Mouse (Mus musculus) MN1 (cell line): ENCODE measurements around the gene Itgav.

Source experiments
- DNase-seq: peaks from one replicate; pipeline ENCODE4 v3.0.0-alpha.2; 2016; ENCODE audit warnings: low spot score

Gene Itgav

GRCm38 (mm10) chr2:83723921-83724826 is at the start of gene Itgav:
Itgav (plus strand) TSS chr2:83724397.
- peak; percentile 83 for DNase-seq

GRCm38 (mm10) chr2:83674421-83674820 is 49.8 kb upstream of the Itgav start:
- no peak for DNase-seq

DNA sequence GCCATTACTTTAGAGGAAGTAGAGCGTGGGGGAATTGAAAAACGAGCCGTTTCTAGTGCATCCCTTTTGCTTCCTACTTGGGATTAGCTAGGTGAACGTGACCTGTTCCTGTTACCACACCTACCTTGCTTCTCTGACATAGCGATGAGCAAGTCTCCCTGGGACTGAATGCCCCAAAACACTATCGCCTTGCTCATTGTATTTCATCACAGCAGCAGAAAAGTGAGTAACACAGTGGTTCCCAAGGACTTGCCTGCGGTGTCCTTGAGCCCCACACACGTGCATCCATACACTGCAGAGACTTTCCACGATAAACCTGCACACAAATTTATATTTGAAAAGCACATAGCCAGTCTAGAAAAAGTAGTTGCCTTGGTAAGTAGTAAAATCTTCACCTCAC is 49.3 kb upstream of the Itgav start:
- DNase-seq, result no peak

- DNase-seq, result no peak
Measured at GRCm38 (mm10) chr2:83675681-83676080, 48.5 kb upstream of the Itgav start.

DNA sequence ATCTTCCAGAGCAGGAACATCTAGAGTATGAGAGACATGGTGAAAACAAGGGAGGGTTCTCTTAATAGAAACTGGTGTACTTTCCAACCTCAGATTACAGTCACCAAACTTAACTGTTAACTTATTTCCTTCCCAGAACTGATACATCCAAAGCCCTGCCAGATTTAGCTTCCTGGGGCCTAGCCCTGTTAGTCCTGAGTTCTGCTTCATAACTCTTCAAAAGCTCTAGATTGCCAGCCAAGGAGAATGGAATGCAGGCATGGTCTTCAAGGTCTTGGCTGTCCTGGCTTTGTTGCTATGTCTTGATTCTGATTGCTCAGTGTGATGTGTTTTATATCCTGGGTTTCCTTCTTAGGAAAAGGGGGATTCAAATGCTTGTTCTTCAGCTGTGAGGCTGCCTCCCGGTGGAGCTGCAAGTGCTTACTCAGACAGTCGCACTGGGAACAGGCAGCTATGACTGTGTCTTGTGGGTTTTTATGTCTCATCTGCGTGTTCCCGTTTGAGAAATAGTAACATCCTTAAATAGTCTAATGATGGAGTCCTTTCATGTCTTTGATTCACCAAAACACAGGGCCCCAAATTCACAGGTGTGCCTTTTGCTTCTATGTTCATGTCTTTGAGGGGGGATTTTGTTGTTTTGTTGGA is 47.8 kb upstream of the Itgav start:
- no peak for DNase-seq

DNA sequence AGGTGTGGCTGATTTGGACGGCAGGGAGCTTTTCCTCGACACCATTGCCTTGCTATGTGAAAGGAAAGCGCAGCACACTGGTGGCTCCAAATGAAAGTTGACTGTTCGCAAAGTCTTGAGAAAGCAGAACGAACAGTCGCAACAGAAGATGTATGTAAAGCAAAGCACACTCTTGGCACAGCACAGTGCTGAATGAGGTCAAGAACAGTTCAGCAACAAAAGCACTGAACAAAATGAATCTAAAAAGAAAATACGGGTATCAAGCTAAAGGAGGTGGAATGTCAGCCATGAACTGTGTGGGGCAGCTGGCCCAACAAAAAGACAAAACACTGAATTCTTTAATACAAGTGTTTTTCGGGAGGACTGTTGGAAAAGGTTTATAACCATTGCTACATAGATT is 42.9 kb upstream of the Itgav start:
- no peak for DNase-seq

DNA sequence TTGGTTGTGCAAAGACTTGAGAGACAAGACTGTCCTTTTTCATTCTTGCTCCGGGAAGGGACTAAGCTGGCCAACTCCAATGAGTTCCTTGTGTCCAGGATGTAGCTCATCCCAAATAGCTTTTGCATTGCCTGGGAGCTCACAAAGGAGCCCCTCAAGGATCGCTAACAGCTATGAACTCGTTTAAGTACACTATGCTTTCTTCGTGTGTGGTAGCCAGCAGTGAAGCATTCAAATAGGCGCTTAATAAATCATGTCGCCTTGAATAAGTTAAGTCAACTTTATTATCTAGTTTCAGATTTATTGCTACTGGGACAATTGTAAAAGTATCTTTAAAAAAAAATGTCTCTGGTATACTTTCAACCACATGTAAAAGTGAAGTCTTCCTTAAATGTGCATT is 42.4 kb upstream of the Itgav start:
- no peak for DNase-seq

DNA sequence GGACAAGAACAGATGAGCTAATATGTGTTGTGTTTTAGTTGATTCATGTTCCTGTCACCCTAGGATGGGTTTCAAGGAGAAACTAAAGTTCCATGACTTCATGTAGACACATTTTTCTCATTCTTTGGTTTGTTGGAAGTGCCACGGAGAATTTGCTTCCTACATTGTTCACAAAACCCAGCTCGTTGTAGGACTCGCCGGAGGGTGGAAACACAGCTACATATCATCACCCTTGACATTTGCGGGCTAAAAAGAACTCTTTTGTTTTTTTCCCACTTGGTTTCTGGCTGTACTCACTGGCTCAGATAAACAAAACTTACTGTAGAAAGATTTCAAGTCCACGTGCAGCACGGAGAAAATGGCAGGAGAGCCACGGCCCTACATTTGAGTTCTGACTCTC is 41.9 kb upstream of the Itgav start:
- DNase-seq, result no peak

GRCm38 (mm10) chr2:83683731-83684519 is 40.3 kb upstream of the Itgav start:
- no peak for DNase-seq

DNA sequence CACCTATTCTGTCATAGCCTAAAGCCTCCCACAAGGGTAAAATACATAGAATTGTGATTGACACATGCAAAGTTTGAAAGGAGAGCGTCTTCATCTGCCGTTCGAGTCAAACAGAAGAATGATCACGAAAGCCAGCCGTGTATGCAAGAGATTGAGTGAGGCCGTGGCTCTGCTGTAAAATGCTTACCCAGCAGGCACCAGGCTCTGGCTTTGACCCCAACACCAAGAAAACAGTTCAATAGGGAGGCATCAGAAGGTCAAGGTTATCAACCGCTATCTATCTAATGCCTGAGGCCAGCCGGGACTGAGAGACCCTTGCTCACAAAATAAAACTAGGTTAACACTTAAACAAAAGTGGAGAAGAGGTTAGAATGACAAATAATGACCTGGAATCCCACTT is 39.5 kb upstream of the Itgav start:
- no peak for DNase-seq

GRCm38 (mm10) chr2:83690372-83690771 is 33.8 kb upstream of the Itgav start:
- no peak for DNase-seq

DNA sequence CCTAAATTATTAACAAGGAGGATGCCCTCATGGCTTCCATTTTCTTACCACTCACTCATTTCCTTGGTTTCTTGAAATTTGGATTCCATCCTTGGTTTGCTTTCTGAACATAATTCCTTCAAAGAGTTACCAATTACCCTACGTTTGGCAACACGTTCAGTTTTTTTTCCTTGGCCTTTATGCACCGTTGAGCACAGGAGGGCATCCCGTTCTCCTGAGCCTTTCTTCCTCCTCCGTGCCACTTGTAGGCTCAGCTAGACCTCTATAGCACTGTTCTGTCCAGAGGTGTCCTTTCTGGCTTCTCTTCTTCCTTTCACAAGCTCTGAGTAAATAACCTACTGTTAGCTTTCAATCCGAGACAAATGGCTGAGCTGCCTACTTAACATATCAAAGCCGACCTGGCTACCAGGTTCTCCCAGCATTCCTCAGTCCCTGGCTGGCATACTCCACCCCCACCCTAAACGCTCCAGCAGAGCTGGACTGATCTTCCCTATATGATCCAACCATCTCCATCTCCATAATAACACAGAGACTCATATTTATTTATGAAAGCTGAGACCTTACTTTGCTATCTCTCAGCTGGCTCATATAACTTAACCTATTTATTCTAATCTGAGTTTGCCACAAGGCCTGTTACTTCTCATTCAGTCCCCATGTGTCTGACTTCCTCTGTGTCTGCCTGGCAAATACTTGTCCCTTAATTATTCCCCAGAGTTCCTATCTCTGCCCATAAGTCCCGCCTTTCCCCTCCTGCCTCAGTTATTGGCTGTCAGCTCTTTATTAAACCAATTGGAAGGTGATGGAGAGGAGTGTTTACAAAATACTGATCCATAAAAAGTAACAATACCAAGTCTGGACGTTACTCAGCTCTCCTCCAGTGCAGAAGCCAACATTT is 31.3 kb upstream of the Itgav start:
- DNase-seq, result no peak

GRCm38 (mm10) chr2:83694061-83694460 is 30.1 kb upstream of the Itgav start:
- no peak for DNase-seq

DNA sequence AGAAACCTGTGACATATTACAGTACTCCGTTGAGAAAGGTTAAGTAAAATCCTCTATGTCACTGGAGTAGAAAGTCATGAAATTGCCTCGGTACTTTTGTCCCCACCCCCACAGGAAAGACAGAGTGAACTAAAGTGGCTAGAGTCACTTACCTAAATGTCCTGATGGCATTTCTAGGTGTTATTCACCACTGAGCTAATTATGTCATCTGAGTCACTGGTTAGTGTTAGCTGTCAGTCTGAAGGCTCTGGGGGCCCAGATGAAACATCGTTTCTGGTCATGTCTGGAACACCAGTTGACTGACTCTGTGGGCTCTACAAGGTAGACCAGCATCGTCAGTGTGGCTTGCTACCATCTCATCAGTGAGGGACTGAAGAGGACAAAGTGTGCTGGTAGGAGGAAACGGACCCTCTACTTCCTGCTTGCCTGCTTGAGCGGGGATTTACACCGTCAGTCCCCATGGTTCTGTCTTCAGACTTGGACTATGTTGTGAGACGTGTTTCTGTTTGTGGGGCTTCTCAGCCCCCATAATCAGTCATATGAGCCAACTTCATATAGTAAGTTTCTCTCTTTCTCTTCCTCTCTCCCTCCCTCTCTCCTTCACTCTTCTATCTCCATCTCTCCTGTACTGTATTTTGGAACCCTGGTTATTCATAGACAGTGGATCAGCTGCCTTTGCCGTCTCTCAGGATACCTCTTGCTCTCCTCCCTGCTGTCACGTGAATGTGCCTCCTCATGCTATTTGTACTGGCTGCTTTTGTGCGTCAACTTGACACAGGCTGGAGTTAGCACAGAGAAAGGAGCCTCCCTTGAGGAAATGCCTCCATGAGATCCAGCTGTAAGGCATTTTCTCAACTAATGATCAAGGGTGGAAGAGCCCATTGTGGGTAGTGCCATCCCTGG is 28.6 kb upstream of the Itgav start:
- DNase-seq, result no peak

GRCm38 (mm10) chr2:83698484-83698883 is 25.7 kb upstream of the Itgav start:
- DNase-seq, result no peak

GRCm38 (mm10) chr2:83699324-83699723 is 24.9 kb upstream of the Itgav start:
- no peak for DNase-seq

DNA sequence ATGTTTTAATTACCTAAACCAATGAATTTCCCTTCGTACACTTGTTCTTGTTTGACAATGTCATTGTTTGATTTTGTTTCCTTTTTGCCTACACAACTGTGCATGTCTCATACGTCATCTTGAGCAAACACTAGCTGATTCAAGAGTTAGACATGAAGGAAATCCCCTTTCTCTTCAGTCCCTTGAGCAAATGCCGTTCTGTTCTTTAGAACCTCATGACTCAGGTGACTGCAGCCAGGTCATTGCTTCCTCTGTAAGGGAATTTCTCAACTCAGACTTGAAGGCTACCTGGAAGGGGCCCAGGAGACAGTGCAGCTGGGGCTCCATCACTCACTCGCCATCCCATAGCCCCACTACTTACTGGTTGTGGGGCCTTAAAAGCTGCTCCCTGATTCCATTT is 23.5 kb upstream of the Itgav start:
- no peak for DNase-seq

GRCm38 (mm10) chr2:83702411-83702810 is 21.8 kb upstream of the Itgav start:
- DNase-seq, result no peak

DNA sequence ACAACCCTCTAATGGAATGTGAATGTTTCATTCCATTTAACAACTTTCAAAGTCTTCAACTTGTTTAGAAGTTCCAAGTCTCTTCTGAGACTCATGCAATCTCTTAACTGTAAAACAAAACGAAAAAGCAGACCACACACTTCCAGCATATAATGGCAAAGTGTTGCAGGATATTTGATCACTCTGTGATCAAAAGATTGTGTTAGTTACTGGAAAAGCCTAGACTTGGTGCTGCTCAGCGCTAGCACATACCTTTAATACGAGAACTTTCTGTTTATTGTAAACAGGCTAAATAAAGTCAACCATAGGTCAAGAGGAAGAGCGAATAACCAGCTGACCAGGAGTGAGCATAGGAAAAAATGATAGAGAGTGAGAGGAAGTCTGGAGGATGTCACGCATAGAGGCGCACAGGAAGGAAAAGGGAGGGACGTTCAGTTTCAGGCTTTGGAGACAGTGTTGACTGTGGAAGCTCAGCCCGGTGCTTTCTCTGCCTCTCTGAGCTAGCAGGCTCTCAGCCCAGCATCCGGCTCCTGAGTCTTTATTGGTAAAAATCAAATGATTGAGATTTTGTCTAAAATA is 18.5 kb upstream of the Itgav start:
- no peak for DNase-seq

DNA sequence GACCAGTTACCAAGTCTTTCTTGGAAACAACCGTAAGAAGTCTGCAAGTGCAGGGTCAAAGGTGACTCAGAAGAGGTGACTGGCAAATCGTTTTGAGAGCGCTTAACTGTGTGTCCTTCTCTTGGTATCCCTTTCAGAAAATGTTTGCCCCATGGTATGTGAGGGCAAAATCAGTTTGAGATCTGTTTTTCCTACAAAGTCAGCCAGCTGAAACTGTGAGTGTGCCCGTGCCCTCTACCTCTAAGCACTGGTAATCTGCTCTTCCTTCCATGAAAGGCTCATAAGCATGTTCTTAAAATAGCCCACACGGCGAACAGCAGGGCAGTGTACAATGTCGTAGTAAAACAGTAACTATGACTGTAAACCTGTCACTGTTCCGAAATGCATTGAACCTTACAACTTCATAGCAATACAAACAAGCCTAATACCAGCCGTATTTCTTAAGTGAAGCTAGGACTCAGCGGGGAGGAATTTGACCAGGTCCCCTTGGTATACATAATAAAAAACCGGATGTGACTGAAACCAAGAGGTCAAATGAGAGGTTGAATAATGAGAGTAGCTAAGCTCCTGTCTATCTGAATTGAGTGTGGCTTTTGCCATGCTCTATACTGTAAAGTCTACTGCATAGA is 14.2 kb upstream of the Itgav start:
- DNase-seq, result no peak
